Mouse (Mus musculus) embryonic facial prominence, embryonic 11.5 days (tissue): Measurements from ENCODE around the gene Trpm8. TPM values are rescaled to one million over a fixed set of nuclear protein-coding genes. Genes with fewer than 3 reads are reported as not detected.

ENCODE experiments used
- ATAC-seq: fragments of 200-750 bp; cut with Nextera tagmentation; replicated peaks from 2 replicates; pipeline ENCODE4 v1.8.0; 2017; ENCODE audit warnings: low read depth; ENCODE audit not compliant: insufficient number of reproducible peaks, low FRiP score, low TSS enrichment
- DNase-seq: peaks from one replicate; pipeline ENCODE4 v3.0.0-alpha.2; 2015; ENCODE audit warnings: low spot score
- H3K27ac ChIP-seq: fragments of 300-500 bp; sonication (generic); replicated peaks from 2 replicates; pipeline ENCODE4 v1.5.1; 2014; ENCODE audit warnings: mild to moderate bottlenecking, low read depth, low read length, control low read depth
- H3K27me3 ChIP-seq: fragments of 300-500 bp; sonication (generic); 2 replicates; pipeline ENCODE4 v1.6.1; 2014; ENCODE audit warnings: mild to moderate bottlenecking, low read length, moderate library complexity, mixed read lengths; ENCODE audit not compliant: control insufficient read depth, insufficient read depth
- H3K36me3 ChIP-seq: fragments of 300-500 bp; sonication (generic); replicated peaks from 2 replicates; pipeline ENCODE4 v1.6.1; 2014; ENCODE audit warnings: low read depth, mild to moderate bottlenecking, low read length, moderate library complexity, mixed read lengths; ENCODE audit not compliant: control insufficient read depth, insufficient read depth
- H3K4me1 ChIP-seq: fragments of 300-500 bp; sonication (generic); 2 replicates; pipeline ENCODE4 v1.6.1; 2014; ENCODE audit warnings: low read length, mixed read lengths; ENCODE audit not compliant: control insufficient read depth, insufficient read depth
- H3K4me2 ChIP-seq: fragments of 300-500 bp; sonication (generic); 2 replicates; pipeline ENCODE4 v1.6.1; 2014; ENCODE audit warnings: low read depth, mild to moderate bottlenecking, control low read depth, low read length, moderate library complexity
- H3K4me3 ChIP-seq: fragments of 300-500 bp; sonication (generic); 2 replicates; pipeline ENCODE4 v1.5.1; 2014; ENCODE audit warnings: low read depth, low read length, control low read depth
- H3K9ac ChIP-seq: fragments of 300-500 bp; sonication (generic); replicated peaks from 2 replicates; pipeline ENCODE4 v1.6.1; 2014; ENCODE audit warnings: mild to moderate bottlenecking, control low read depth, low read length
- H3K9me3 ChIP-seq: fragments of 300-500 bp; sonication (generic); replicated peaks from 2 replicates; pipeline ENCODE4 v1.6.1; 2016; ENCODE audit warnings: mild to moderate bottlenecking, low read length, inconsistent platforms, mixed read lengths; ENCODE audit not compliant: control insufficient read depth
- WGBS: fragments of 180-500 bp; shearing (Covaris S2); extraction: QIAGEN DNeasy Blood & Tissue Kit; methylation state at CpG from one replicate; pipeline ENCODE4 v1.1.7; 2014; 5-methylcytosine and 5-hydroxymethylcytosine counted together
- polyA plus RNA-seq: library from polyadenylated mRNA; unstranded; fragments of >200 nt; fragmentation: Nextera tagmentation; extraction: Ambion mirVana; gene quantifications from 2 replicates; pipeline ENCODE4 v1.2.1, GENCODE M21; 2014

Trpm8 gene
- polyA plus RNA-seq, 1 experiment from 2014 or later: not detected

GRCm38 (mm10) chr1:88268070-88268469 is 9.4 kb upstream of the Trpm8 start:
- Histone ChIP-seq H3K9ac (no peak overlapping the region), H3K36me3 (peaks cover 82% of the 10 kb centered on the region), H3K4me1 (no peaks in the 10 kb centered on the region), H3K27me3 (no peaks in the 10 kb centered on the region), H3K4me2 (no peak overlapping the region), H3K9me3 (no peaks in the 10 kb centered on the region; the same call in 1 of the 2 replicates), H3K27ac (no peak overlapping the region), H3K4me3 (no peak overlapping the region)
- 85% methylated on average over 6 of the region's 6 CpGs for WGBS
- DNase-seq (no peak), ATAC-seq (no peak)

GRCm38 (mm10) chr1:88269539-88270309 is 7.7 kb upstream of the Trpm8 start:
- Histone ChIP-seq H3K27me3 (no peaks in the 10 kb centered on the region), H3K4me2 (no peak overlapping the region), H3K9ac (no peak overlapping the region), H3K36me3 (peaks cover 77% of the 10 kb centered on the region), H3K4me1 (no peaks in the 10 kb centered on the region), H3K4me3 (no peak overlapping the region), H3K9me3 (no peaks in the 10 kb centered on the region; the same call in 1 of the 2 replicates), H3K27ac (no peak overlapping the region)
- ATAC-seq (no peak), DNase-seq (no peak)
- 88% methylated on average over 12 of the region's 12 CpGs for WGBS

GRCm38 (mm10) chr1:88272851-88273250 is 4.6 kb upstream of the Trpm8 start:
- 66% methylated on average over 4 of the region's 4 CpGs for WGBS

GRCm38 (mm10) chr1:88273326-88273725 is 4.1 kb upstream of the Trpm8 start:
- 92% methylated on average over 3 of the region's 3 CpGs for WGBS
- ATAC-seq (no peak), DNase-seq (no peak)
- Histone ChIP-seq H3K4me2 (no peak overlapping the region), H3K36me3 (peaks cover 41% of the 10 kb centered on the region), H3K27me3 (no peaks in the 10 kb centered on the region), H3K27ac (no peak overlapping the region), H3K4me1 (peaks cover 9% of the 10 kb centered on the region), H3K4me3 (no peak overlapping the region), H3K9me3 (no peaks in the 10 kb centered on the region), H3K9ac (no peak overlapping the region)

More at GRCm38 (mm10) chr1:88272851-88273250, 4.6 kb upstream of the Trpm8 start:
- Histone ChIP-seq H3K4me3 (no peak overlapping the region), H3K4me2 (no peak overlapping the region), H3K27ac (no peak overlapping the region), H3K4me1 (peaks cover 9% of the 10 kb centered on the region), H3K9ac (no peak overlapping the region), H3K9me3 (no peaks in the 10 kb centered on the region), H3K27me3 (no peaks in the 10 kb centered on the region), H3K36me3 (peaks cover 46% of the 10 kb centered on the region)
- no peak for ATAC-seq
- no peak for DNase-seq

- H3K9ac ChIP-seq: no peak overlapping the region
- no peak for DNase-seq
- H3K9me3 ChIP-seq: no peaks in the 10 kb centered on the region
- no peak overlapping the region for H3K4me2 ChIP-seq
- no peaks in the 10 kb centered on the region for H3K27me3 ChIP-seq
- H3K27ac ChIP-seq: no peak overlapping the region
- H3K36me3 ChIP-seq: peaks cover 36% of the 10 kb centered on the region
- H3K4me1 ChIP-seq: peaks cover 9% of the 10 kb centered on the region
- H3K4me3 ChIP-seq: no peak overlapping the region
- no peak for ATAC-seq
- WGBS: 84% methylated on average over 4 of the region's 4 CpGs
Measured at GRCm38 (mm10) chr1:88273832-88274231, 3.6 kb upstream of the Trpm8 start.

- WGBS: 72% methylated on average over 11 of the region's 11 CpGs
Measured at GRCm38 (mm10) chr1:88274371-88275077, 2.9 kb upstream of the Trpm8 start.

GRCm38 (mm10) chr1:88275078-88275680 is 2.3 kb upstream of the Trpm8 start:
- Histone ChIP-seq H3K9ac (no peak overlapping the region; the same call in 1 of the 2 replicates), H3K9me3 (no peaks in the 10 kb centered on the region), H3K27ac (no peak overlapping the region), H3K4me3 (no peak overlapping the region), H3K4me1 (peaks cover 9% of the 10 kb centered on the region), H3K27me3 (no peaks in the 10 kb centered on the region), H3K4me2 (no peak overlapping the region), H3K36me3 (peaks cover 24% of the 10 kb centered on the region)
- DNase-seq (no peak), ATAC-seq (no peak)
- 71% methylated on average over 13 of the region's 13 CpGs for WGBS

More at GRCm38 (mm10) chr1:88274371-88275077, 2.9 kb upstream of the Trpm8 start:
- H3K4me3 ChIP-seq: no peak overlapping the region
- H3K9me3 ChIP-seq: no peaks in the 10 kb centered on the region
- no peak overlapping the region for H3K27ac ChIP-seq
- H3K27me3 ChIP-seq: no peaks in the 10 kb centered on the region
- peaks cover 29% of the 10 kb centered on the region for H3K36me3 ChIP-seq
- H3K9ac ChIP-seq: no peak overlapping the region
- H3K4me2 ChIP-seq: no peak overlapping the region
- DNase-seq (no peak), ATAC-seq (no peak)
- H3K4me1 ChIP-seq: peaks cover 9% of the 10 kb centered on the region
